In the genomic region with DNA sequence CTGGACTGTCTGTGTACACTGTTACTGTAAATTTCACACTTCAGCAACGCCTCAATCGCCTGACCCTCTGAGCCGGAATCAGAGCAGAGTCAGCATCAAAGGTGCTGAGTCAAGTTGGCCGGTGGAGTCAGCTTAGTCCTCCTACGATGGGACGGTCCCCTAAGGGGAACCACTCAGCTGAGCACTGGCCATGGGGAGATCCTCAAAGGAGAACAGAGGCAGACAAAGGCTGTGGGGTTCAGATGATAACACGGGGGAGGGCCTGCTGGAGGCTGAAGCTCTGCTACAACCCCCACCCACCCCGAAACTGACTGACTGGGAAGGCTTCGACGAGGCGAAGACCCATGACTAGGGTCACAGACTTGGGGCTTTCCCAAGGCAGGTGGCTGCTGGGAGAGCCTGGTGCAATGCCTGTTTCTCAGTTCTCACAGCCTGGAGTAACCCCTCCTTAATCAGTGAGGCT, we compare ENCODE assay signal across 19 mouse cellular contexts. TPM values are rescaled to one million over a fixed set of nuclear protein-coding genes. Genes with fewer than 3 reads are reported as not detected.
DNase-seq lines count a peak whose midpoint lies in the region; ATAC-seq lines count a peak whose summit lies in the region.
"Had no signal": no experiment of that assay in that cellular context is flagged by ENCODE, and none has a peak within 500 bp of the region (broad histone marks: within the 10 kb centered on the region; RNA-seq: fewer than 3 reads in every experiment).

No protein-coding gene starts in this region.

- peaks cover 3% of the 10 kb centered on the region; the same call in 1 of the 2 replicates for H3K4me1 ChIP-seq in liver, embryonic 12.5 days
- no peaks in the 10 kb centered on the region; the same call in 1 of the 2 replicates for H3K4me1 ChIP-seq in liver, embryonic 11.5 days (replicated peaks; ENCODE audit: control insufficient read depth, insufficient read depth, low read length)
- peaks cover 1% of the 10 kb centered on the region for H3K4me1 ChIP-seq in liver, embryonic 13.5 days (replicated peaks)

- no peak for DNase-seq in liver, embryonic 11.5 days (ENCODE audit: low spot score)
- no peak for DNase-seq in liver, embryonic 13.5 days
- peak; percentile 10 for DNase-seq in splenic B cell, adult 2 months (ENCODE audit: low read depth, low spot score)
- no peak for DNase-seq in right cerebral cortex, postnatal 4 days
- no peak for DNase-seq in yolk sac, embryonic 10.5 days (ENCODE audit: low spot score)
- DNase-seq: adrenal gland, postnatal 36 days; cerebellum, postnatal 14 days; gastrocnemius, postnatal 25 days; heart, postnatal 4 days; lung, postnatal 36 days; thymus, adult 2 months had no signal

- peak; percentile 24; the same call in 1 of the 2 replicates for ATAC-seq in liver, embryonic 12.5 days
- no peak for ATAC-seq in liver, embryonic 11.5 days (replicated peaks; ENCODE audit: low FRiP score)
- ATAC-seq in common myeloid progenitor, adult 5-6 weeks (replicated peaks; ENCODE audit: low read depth, poor library complexity, severe bottlenecking), result 0 out of 2 replicates have a peak, but pooled peaks have one; percentile 29
- peak; percentile 55; the same call in 1 of the 2 replicates for ATAC-seq in liver, embryonic 13.5 days (ENCODE audit: low read depth)
- ATAC-seq: midbrain, embryonic 13.5 days; Patski had no signal

- 58% methylated on average over 11 of the region's 11 CpGs for WGBS in liver, embryonic 12.5 days (ENCODE audit: insufficient replicate concordance)
- 70% methylated on average over 11 of the region's 11 CpGs for WGBS in liver, embryonic 11.5 days
- WGBS in liver, embryonic 13.5 days (ENCODE audit: insufficient replicate concordance), result 60% methylated on average over 11 of the region's 11 CpGs

- peaks cover 26% of the 10 kb centered on the region for H3K27me3 ChIP-seq in liver, embryonic 12.5 days (replicated peaks)
- H3K27me3 ChIP-seq in liver, embryonic 11.5 days (replicated peaks; ENCODE audit: control insufficient read depth, insufficient read depth, low read length), result peaks cover 15% of the 10 kb centered on the region
- H3K27me3 ChIP-seq in liver, embryonic 13.5 days, result peaks cover 26% of the 10 kb centered on the region
- H3K27me3 ChIP-seq in splenic B cell, adult 2 months (ENCODE audit: control insufficient read depth, insufficient read depth, low read length, poor library complexity, severe bottlenecking), result no peaks in the 10 kb centered on the region
- H3K27me3 ChIP-seq: Patski had no signal

- no peaks in the 10 kb centered on the region for H3K9me3 ChIP-seq in liver, embryonic 12.5 days (replicated peaks)
- H3K9me3 ChIP-seq in liver, embryonic 11.5 days (ENCODE audit: control insufficient read depth, low read length), result no peaks in the 10 kb centered on the region
- H3K9me3 ChIP-seq in liver, embryonic 13.5 days (replicated peaks), result no peaks in the 10 kb centered on the region
- H3K9me3 ChIP-seq: embryonic facial prominence, embryonic 12.5 days; heart, embryonic 12.5 days; limb, embryonic 13.5 days; midbrain, embryonic 13.5 days had no signal

- H3K27ac ChIP-seq in liver, embryonic 12.5 days, result no peak overlapping the region
- no peak overlapping the region for H3K27ac ChIP-seq in liver, embryonic 11.5 days (ENCODE audit: low read depth, low read length)
- no peak overlapping the region for H3K27ac ChIP-seq in liver, embryonic 13.5 days
- H3K27ac ChIP-seq: embryonic facial prominence, embryonic 12.5 days; layer of hippocampus, adult 2 months; limb, embryonic 13.5 days; midbrain, embryonic 13.5 days had no signal

- no peak overlapping the region for H3K4me2 ChIP-seq in liver, embryonic 12.5 days
- no peak overlapping the region for H3K4me2 ChIP-seq in liver, embryonic 11.5 days
- no peak overlapping the region for H3K4me2 ChIP-seq in liver, embryonic 13.5 days
- H3K4me2 ChIP-seq: embryonic facial prominence, embryonic 12.5 days; heart, embryonic 12.5 days; limb, embryonic 13.5 days; midbrain, embryonic 13.5 days had no signal

- no peaks in the 10 kb centered on the region for H3K36me3 ChIP-seq in liver, embryonic 12.5 days
- no peaks in the 10 kb centered on the region for H3K36me3 ChIP-seq in liver, embryonic 11.5 days (ENCODE audit: control insufficient read depth, insufficient read depth, low read length)
- no peaks in the 10 kb centered on the region for H3K36me3 ChIP-seq in liver, embryonic 13.5 days
- no peaks in the 10 kb centered on the region for H3K36me3 ChIP-seq in splenic B cell, adult 2 months (ENCODE audit: control insufficient read depth, insufficient read depth, low read length, poor library complexity, severe bottlenecking)
- H3K36me3 ChIP-seq: embryonic facial prominence, embryonic 12.5 days; heart, embryonic 12.5 days; limb, embryonic 13.5 days; midbrain, embryonic 13.5 days had no signal

- H3K9ac ChIP-seq in liver, embryonic 12.5 days, result no peak overlapping the region
- no peak overlapping the region for H3K9ac ChIP-seq in liver, embryonic 11.5 days (ENCODE audit: low read depth, low read length)
- no peak overlapping the region for H3K9ac ChIP-seq in liver, embryonic 13.5 days
- H3K9ac ChIP-seq: embryonic facial prominence, embryonic 12.5 days; heart, embryonic 12.5 days; limb, embryonic 13.5 days; midbrain, embryonic 13.5 days had no signal

- H3K4me3 ChIP-seq in liver, embryonic 12.5 days, result no peak overlapping the region
- H3K4me3 ChIP-seq in liver, embryonic 11.5 days (ENCODE audit: low read depth, low read length), result no peak overlapping the region
- H3K4me3 ChIP-seq in liver, embryonic 13.5 days (replicated peaks), result no peak overlapping the region
- H3K4me3 ChIP-seq: embryonic facial prominence, embryonic 12.5 days; heart, embryonic 12.5 days; layer of hippocampus, adult 2 months; limb, embryonic 13.5 days; midbrain, embryonic 13.5 days had no signal

RNA-seq across cellular contexts. Expression of gene Sept9, which starts 5.0 kb away (rescaled TPM):
- 69.8 and 72.0 TPM in 2 replicates for polyA plus RNA-seq in liver, embryonic 12.5 days (2016; fragmentation: Nextera tagmentation; extraction: Ambion mirVana)
- 111 and 117 TPM in 2 replicates for polyA plus RNA-seq in liver, embryonic 11.5 days (2014; fragmentation: Nextera tagmentation; extraction: Ambion mirVana)
- total RNA-seq in common myeloid progenitor, adult 5-6 weeks (2017), result 123 and 130 TPM in 2 replicates
- polyA plus RNA-seq in liver, embryonic 13.5 days (2015; fragmentation: Nextera tagmentation; extraction: Ambion mirVana), result 44.1 and 55.5 TPM in 2 replicates
